In the genomic region with DNA sequence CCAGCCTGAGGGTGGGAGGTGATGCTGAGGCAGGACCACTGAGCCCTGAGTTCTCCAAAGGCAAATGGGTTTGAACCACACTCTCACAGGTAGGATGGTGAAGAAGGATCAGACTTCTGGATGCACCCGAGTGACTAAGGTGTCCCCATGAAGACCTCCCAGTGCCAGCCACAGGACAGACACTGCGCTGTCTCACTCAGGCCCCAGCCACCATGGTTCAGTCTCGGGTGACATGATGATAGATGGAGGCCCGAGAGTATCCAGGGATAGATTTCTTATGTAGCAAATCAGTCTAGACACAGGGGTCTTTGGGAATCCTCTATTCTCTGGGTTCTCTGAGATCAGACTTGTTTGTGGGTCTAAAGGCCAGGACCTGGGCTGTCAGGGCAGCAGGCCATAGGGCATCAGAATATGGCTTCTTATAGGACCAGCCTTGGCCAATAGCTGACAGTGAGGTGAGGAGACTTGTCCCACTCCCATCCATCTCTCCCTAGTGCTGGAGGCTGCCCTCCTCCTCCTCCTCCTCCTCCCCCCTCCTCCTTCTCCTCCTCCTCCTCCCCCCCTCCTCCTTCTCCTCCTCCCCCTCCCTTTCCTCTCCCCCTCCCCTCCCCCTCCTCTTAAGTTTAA, we compare ENCODE assay signal across 9 mouse cellular contexts. TPM values are rescaled to one million over a fixed set of nuclear protein-coding genes. Genes with fewer than 3 reads are reported as not detected.
A peak's percentile ranks its signal among the peaks of the same experiment; 100 is the strongest.
DNase-seq lines count a peak whose midpoint lies in the region; ATAC-seq and TF ChIP-seq lines count a peak whose summit lies in the region.
"Had no signal": no experiment of that assay in that cellular context is flagged by ENCODE, and none has a peak within 500 bp of the region (broad histone marks: within the 10 kb centered on the region; RNA-seq: fewer than 3 reads in every experiment).

No protein-coding gene starts in this region.

- TF ChIP-seq EP300 in heart, adult 2 months (IDR thresholded peaks at IDR 0.05; ENCODE audit: insufficient read depth, low read depth, low read length): no peak

- H3K4me3 ChIP-seq in heart, adult 2 months: no peak overlapping the region
- H3K4me3 ChIP-seq in neural tube, embryonic 11.5 days (ENCODE audit: low read depth, low read length): no peak overlapping the region
- H3K4me3 ChIP-seq in limb, embryonic 11.5 days (ENCODE audit: low read depth, low read length): no peak overlapping the region
- no peak overlapping the region for H3K4me3 ChIP-seq in thymus, adult 2 months (ENCODE audit: control insufficient read depth, insufficient read depth, low read length)

- TF ChIP-seq POLR2A in heart, adult 2 months (IDR thresholded peaks at IDR 0.05; ENCODE audit: insufficient read depth, low read depth, low read length): no peak
- TF ChIP-seq POLR2A in thymus, adult 2 months (IDR thresholded peaks at IDR 0.05; ENCODE audit: control insufficient read depth, extremely low read depth, insufficient read depth, low read length, poor library complexity): no peak

- H3K27ac ChIP-seq in heart, adult 2 months: peak overlapping the region; percentile 72
- peak overlapping the region; percentile 80 for H3K27ac ChIP-seq in neural tube, embryonic 11.5 days (ENCODE audit: low read depth, low read length)
- H3K27ac ChIP-seq in limb, embryonic 11.5 days (replicated peaks; ENCODE audit: low read depth, low read length): 0 out of 2 replicates have a peak overlapping the region, but pooled peaks have one; percentile 39
- H3K27ac ChIP-seq in thymus, adult 2 months (ENCODE audit: control insufficient read depth, insufficient read depth, low read length): no peak overlapping the region

- no peaks in the 10 kb centered on the region for H3K9me3 ChIP-seq in neural tube, embryonic 11.5 days (ENCODE audit: control insufficient read depth, low read length)
- no peaks in the 10 kb centered on the region for H3K9me3 ChIP-seq in limb, embryonic 11.5 days (ENCODE audit: control insufficient read depth, low read length)

- H3K36me3 ChIP-seq in heart, adult 2 months (ENCODE audit: control insufficient read depth, insufficient read depth, low read length): peaks cover 31% of the 10 kb centered on the region
- H3K36me3 ChIP-seq in neural tube, embryonic 11.5 days (ENCODE audit: control insufficient read depth, insufficient read depth, low read length): peaks cover 7% of the 10 kb centered on the region; the same call in 1 of the 2 replicates
- peaks cover 8% of the 10 kb centered on the region for H3K36me3 ChIP-seq in limb, embryonic 11.5 days (ENCODE audit: control insufficient read depth, insufficient read depth, low read length)
- peaks cover 25% of the 10 kb centered on the region for H3K36me3 ChIP-seq in thymus, adult 2 months (ENCODE audit: control insufficient read depth, insufficient read depth, low read length)

- intact Hi-C loops in heart, adult 2 months (cut with DNase I): loop anchor here (1.0 kb wide), 1 partner anchor 18 kb away; no protein-coding TSS in a partner anchor

- DNase-seq in heart, adult 2 months: no peak
- no peak for DNase-seq in heart, adult 18-20 months
- DNase-seq in neural tube, embryonic 11.5 days (ENCODE audit: low spot score): peak; percentile 27
- no peak for DNase-seq in neural tube, embryonic 10.5 days (ENCODE audit: extremely low spot score, low spot score)
- DNase-seq in limb, embryonic 11.5 days (ENCODE audit: low spot score): no peak
- no peak for DNase-seq in thymus, postnatal 25 days
- no peak for DNase-seq in thymus, adult 2 months
- DNase-seq: cerebellum, adult 11-12 months had no signal

- peaks cover 42% of the 10 kb centered on the region for H3K4me1 ChIP-seq in heart, adult 2 months (ENCODE audit: control insufficient read depth, insufficient read depth, low read length)
- H3K4me1 ChIP-seq in neural tube, embryonic 11.5 days (ENCODE audit: control insufficient read depth, insufficient read depth, low read length): peaks cover 35% of the 10 kb centered on the region
- peaks cover 30% of the 10 kb centered on the region for H3K4me1 ChIP-seq in limb, embryonic 11.5 days (ENCODE audit: control insufficient read depth, insufficient read depth, low read length)
- H3K4me1 ChIP-seq in thymus, adult 2 months (replicated peaks; ENCODE audit: control insufficient read depth, insufficient read depth, low read length): no peaks in the 10 kb centered on the region

- H3K27me3 ChIP-seq in heart, adult 2 months (ENCODE audit: control insufficient read depth, insufficient read depth, low read length): no peaks in the 10 kb centered on the region
- H3K27me3 ChIP-seq in neural tube, embryonic 11.5 days (ENCODE audit: control insufficient read depth, insufficient read depth, low read length): no peaks in the 10 kb centered on the region
- H3K27me3 ChIP-seq in limb, embryonic 11.5 days (ENCODE audit: control insufficient read depth, insufficient read depth, low read length): no peaks in the 10 kb centered on the region
- no peaks in the 10 kb centered on the region for H3K27me3 ChIP-seq in thymus, adult 2 months (ENCODE audit: control insufficient read depth, insufficient read depth, low read length)

- H3K4me2 ChIP-seq in neural tube, embryonic 11.5 days (ENCODE audit: low read depth): no peak overlapping the region
- H3K4me2 ChIP-seq in limb, embryonic 11.5 days (ENCODE audit: low read depth, severe bottlenecking): no peak overlapping the region; the same call in 1 of the 2 replicates

- H3K79me2 ChIP-seq in heart, adult 2 months (replicated peaks; ENCODE audit: control insufficient read depth, insufficient read depth, low read length): 0 out of 2 replicates have a peak, but pooled peaks cover 2% of the 10 kb centered on the region

- ATAC-seq in neural tube, embryonic 11.5 days (ENCODE audit: insufficient read depth, low FRiP score, low TSS enrichment): peak; percentile 42
- ATAC-seq in limb, embryonic 11.5 days (ENCODE audit: insufficient number of reproducible peaks, low FRiP score, low TSS enrichment, low read depth): peak; percentile 48
- ATAC-seq in megakaryocyte, adult 5-6 weeks (ENCODE audit: poor library complexity, severe bottlenecking): no peak

- TF ChIP-seq CTCF in heart, adult 2 months (IDR thresholded peaks at IDR 0.05): no peak
- TF ChIP-seq CTCF in thymus, adult 2 months (IDR thresholded peaks at IDR 0.05; ENCODE audit: borderline replicate concordance, control insufficient read depth, extremely low read depth, insufficient read depth, low read length, poor library complexity): no peak

- H3K9ac ChIP-seq in heart, adult 2 months (ENCODE audit: low read depth, low read length): no peak overlapping the region
- peak overlapping the region; percentile 22; the same call in 1 of the 2 replicates for H3K9ac ChIP-seq in neural tube, embryonic 11.5 days (ENCODE audit: low read length)
- H3K9ac ChIP-seq in limb, embryonic 11.5 days (ENCODE audit: low read length): no peak overlapping the region

- 69% methylated on average over 4 of the region's 4 CpGs for WGBS in heart, adult 2 months
- 44% methylated on average over 4 of the region's 4 CpGs for WGBS in neural tube, embryonic 11.5 days
- 58% methylated on average over 4 of the region's 4 CpGs for WGBS in limb, embryonic 11.5 days
- 91% methylated on average over 4 of the region's 4 CpGs for WGBS in thymus, adult 2 months

RNA-seq across cellular contexts. Expression of a gene that starts 36.8 kb away (rescaled TPM):
- total RNA-seq in heart, adult 2 months (2021): 10 to 100 TPM; 56.4 to 96.9 TPM
- polyA plus RNA-seq in heart, adult 2 months (2012; rRNA removed): 86.2 and 118 TPM in 2 replicates
- total RNA-seq in heart, adult 18-20 months (2021): 10 to 100 TPM; 53.1 to 54.8 TPM
- polyA plus RNA-seq in neural tube, embryonic 11.5 days (2014; fragmentation: Nextera tagmentation; extraction: Ambion mirVana): 47.7 and 53.0 TPM in 2 replicates
- polyA plus RNA-seq in limb, embryonic 11.5 days (2014; fragmentation: Nextera tagmentation; extraction: Ambion mirVana): 34.4 and 36.1 TPM in 2 replicates
- 141 and 179 TPM in 2 replicates for polyA plus RNA-seq in thymus, adult 2 months (2012; rRNA removed)
- 58.0 and 61.9 TPM in 2 replicates for total RNA-seq in megakaryocyte, adult 5-6 weeks (2015)
- 46.7 and 61.0 TPM in 2 replicates for total RNA-seq in megakaryocyte, adult 5-6 weeks (2017)
